Mouse (Mus musculus) c-Kit-positive CD71-positive TER-119-negative erythroid progenitor cells, embryonic 14.5 days (primary cell): ENCODE results near the gene Ifna4.
"Not testable (repeated sequence)": the region's sequence is repeated elsewhere in the genome, so short reads cannot be mapped to it uniquely, and the experiment has no call there.

ENCODE experiments used
- DNase-seq: peaks from one replicate; pipeline ENCODE4 v3.0.0-alpha.2; 2013; ENCODE audit warnings: low read depth

Gene Ifna4

DNA sequence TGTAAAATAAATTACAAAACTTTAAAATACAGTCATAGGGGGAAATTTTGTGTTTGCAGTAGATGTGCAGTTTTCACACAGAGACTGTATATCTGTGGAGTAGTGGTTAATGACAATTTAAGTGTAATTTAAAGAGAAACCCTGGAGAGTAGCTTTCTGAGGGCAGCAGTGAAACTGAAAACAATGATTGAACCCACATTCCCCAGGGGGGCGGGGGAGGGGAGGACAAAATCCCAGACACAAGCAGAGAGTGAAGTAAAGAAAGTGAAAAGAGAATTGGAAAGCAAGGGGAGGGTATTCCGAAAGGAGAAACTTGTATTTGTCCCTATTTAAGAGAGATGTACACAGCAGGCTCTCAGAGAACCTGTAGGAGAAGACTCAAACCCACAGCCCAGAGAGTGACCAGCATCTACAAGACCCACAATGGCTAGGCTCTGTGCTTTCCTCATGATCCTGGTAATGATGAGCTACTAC lies at the start of gene Ifna4:
TSS of gene Ifna4 (plus strand) at position 424 of the 474 bp plus-strand sequence.
- DNase-seq: no peak

- not testable (repeated sequence) for DNase-seq
These were observed 47.6 kb upstream of the Ifna4 start, which contains the start of gene Gm13275 for GRCm38 (mm10) chr4:88793936-88794675. TSS of gene Gm13275 (plus strand) at chr4:88794487.

GRCm38 (mm10) chr4:88797097-88797496 lies 44.6 kb upstream of the Ifna4 start, which contains the start of gene Gm13279:
TSS of gene Gm13279 (plus strand) at chr4:88797397.
- DNase-seq: not testable (repeated sequence)

- not testable (repeated sequence) for DNase-seq
These were observed 42.3 kb upstream of the Ifna4 start, which contains the start of gene Gm13285 for GRCm38 (mm10) chr4:88799365-88799764. TSS of gene Gm13285 (plus strand) at chr4:88799665.

- not testable (repeated sequence) for DNase-seq
These were observed 38.7 kb upstream of the Ifna4 start, which contains the start of gene Gm13287 for GRCm38 (mm10) chr4:88802954-88803353. TSS of gene Gm13287 (plus strand) at chr4:88803254.

DNA sequence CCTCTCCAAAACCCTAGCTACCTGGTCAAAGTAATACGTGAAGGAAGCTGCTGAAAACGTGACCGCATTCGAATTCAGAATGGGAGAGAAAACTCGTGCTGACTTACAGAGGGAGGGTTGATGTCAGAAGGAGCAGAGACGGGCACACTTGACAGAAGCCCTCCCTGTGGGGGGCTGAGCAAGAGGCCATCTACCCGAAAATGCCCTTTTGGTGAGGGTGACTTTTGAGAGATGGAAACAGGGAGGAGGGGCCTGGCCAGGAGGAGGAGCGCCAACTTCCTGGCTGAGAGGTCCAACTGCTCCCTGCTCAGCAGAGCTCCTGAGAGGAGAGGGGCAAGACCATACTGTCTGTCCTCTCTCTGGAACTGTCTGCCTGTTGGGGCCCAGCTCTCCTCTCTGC lies 36.4 kb upstream of the Ifna4 start, which contains the start of gene Gm13288:
TSS of gene Gm13288 (plus strand) at position 301 of the 400 bp plus-strand sequence.
- DNase-seq: not testable (repeated sequence)

- DNase-seq: not testable (repeated sequence)
These were observed 35.9 kb upstream of the Ifna4 start for GRCm38 (mm10) chr4:88805761-88806160.

GRCm38 (mm10) chr4:88815928-88816327 lies 25.7 kb upstream of the Ifna4 start, which contains the start of gene Ifna7:
TSS of gene Ifna7 (plus strand) at chr4:88816228.
- DNase-seq: no peak

DNA sequence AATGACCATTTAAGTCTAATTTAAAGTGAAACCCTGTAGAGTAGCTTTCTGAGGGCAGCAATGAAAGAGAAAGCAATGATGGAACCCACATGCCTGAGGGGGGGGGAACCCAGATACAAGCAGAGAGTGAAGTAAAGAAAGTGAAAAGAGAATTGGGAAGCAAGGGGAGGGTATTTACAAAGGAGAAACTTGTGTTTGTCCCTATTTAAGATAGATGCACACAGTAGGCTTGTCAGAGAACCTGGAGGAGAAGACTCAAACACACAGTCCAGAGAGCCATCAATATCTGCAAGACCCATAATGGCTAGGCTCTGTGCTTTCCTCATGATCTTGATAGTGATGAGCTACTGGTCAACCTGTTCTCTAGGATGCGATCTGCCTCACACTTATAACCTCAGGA lies 22.0 kb upstream of the Ifna4 start, which contains the start of gene Ifna11:
TSS of gene Ifna11 (plus strand) at position 301 of the 400 bp plus-strand sequence.
- DNase-seq: no peak

DNA sequence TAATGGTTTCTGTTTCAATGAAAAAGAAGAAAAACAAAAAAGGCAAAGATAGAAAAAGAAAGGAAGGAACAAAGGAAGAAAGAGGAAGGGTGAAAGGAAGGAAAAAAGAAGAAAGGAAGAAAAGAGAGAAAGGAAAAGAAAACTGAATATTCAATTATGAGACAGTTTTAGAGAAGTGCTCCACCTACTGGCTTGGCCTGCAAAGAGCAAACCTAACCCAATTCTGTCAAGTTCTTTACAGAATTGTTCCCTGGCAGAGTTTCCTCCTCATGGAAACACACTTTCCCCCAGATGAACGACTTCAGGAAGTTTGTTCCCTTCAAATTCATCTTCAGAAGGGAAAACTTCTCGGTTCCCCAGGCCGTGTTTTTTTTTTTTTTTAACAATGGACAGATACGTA lies 18.7 kb upstream of the Ifna4 start:
- no peak for DNase-seq

DNA sequence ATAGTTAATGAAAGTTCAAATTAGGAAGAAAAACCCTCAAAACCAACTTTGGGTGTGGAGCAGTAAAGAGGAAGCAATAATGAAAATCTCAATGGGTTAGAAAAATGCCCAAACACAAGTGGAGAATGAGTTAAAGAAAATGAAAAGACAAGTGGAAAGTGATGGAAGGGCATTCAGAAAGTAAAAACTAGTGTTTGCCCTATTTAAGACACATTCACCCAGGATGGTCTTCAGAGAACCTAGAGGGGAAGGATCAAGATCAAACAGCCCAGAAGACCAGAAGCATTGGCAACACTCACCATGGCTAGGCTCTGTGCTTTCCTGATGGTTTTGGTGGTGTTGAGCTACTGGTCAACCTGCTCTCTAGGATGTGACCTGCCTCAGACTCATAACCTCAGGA lies 14.5 kb upstream of the Ifna4 start, which contains the start of gene Ifna6:
TSS of gene Ifna6 (plus strand) at position 301 of the 400 bp plus-strand sequence.
- not testable (repeated sequence) for DNase-seq

GRCm38 (mm10) chr4:88830523-88830922 lies 11.1 kb upstream of the Ifna4 start:
- no peak for DNase-seq

- DNase-seq: not testable (repeated sequence)
These were observed 6.4 kb upstream of the Ifna4 start, which contains the start of gene Ifna5 for GRCm38 (mm10) chr4:88835225-88835624. TSS of gene Ifna5 (plus strand) at chr4:88835525.

- no peak for DNase-seq
These were observed 2.8 kb upstream of the Ifna4 start for GRCm38 (mm10) chr4:88838828-88839227.

- no peak for DNase-seq
These were observed 1.6 kb upstream of the Ifna4 start for GRCm38 (mm10) chr4:88840058-88840457.

DNA sequence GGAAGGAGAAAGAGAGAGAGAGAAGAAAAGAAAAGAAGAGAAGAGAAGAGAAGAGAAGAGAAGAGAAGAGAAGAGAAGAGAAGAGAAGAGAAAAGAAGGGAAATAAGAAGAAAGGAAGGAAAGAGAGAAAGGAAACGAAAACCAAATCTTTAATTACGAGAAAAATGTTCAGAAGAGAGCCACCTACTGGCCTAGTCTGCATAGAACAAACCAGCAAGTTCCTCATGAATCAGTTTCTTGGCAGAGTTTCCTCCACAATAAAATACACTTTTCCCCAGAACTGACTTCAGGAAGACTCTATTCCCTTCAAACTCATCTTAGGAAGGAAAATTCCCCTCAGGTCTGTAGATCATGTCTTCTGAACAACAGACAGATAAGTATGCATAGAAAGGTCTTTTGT lies 3.7 kb downstream of the Ifna4 start:
- no peak for DNase-seq

- no peak for DNase-seq
These were observed 8.0 kb downstream of the Ifna4 start, which contains the start of gene Ifna1 for GRCm38 (mm10) chr4:88849698-88850097. TSS of gene Ifna1 (plus strand) at chr4:88850087.

- no peak for DNase-seq
These were observed 9.5 kb downstream of the Ifna4 start for GRCm38 (mm10) chr4:88851026-88851763.

DNA sequence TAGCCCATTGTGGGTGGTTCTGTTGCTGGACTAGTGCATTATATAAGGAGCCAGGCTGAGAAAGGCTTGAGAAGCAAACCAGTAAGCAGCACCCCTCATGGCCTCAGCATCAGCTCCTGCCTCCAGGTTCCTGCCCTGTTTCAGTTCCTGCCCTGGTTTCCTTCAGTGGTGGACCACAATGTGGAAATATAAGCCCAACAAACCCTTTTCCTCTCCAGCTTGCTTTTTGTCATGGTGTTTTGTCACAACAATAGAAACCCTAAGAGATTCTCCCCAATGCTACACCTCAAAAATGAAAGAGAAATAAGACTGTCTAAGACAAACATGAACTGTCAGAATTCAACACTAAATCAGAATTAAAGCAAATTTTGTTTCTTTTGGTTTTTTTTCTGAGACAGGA lies 17.6 kb downstream of the Ifna4 start:
- DNase-seq: no peak

DNA sequence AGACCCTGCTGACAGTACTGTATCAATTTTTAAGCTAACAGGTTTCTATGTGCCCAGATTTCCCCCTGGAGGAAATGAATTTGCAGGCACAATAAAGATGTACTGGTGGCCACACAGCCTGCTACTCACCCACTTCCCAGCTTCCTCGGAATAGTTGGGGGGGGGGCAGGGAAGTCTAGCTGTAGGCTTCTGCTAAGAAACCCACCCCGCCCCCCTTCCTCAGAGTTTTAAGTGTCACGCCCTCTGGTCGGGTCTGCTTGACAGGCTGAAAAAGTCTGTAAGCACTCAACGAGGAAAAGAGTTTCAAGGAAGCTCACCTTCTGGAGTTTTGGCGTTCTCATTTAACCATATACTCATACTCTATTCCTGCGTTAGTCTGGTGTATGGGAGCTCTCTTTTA lies 21.6 kb downstream of the Ifna4 start:
- no peak for DNase-seq

DNA sequence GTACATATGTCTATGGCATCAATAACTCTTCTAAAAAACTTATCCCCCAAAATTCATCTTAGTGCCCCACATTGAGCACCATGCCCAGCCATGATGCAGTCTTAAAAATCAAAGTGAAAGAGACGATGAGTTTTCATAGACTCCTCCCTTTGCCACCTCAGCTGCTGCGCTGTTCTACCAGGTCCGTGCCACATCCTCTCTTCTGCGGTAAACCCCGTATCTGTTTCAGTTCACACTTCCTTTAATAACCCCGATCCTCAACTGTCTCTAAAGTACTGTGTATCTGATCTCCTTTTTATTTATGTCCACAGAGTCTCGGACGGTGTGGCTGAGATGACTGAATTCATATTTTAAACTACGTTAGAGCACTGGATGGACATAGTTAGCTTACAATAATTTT lies 22.9 kb downstream of the Ifna4 start:
- DNase-seq: no peak

GRCm38 (mm10) chr4:88865011-88865569 lies 23.4 kb downstream of the Ifna4 start:
- no peak for DNase-seq
